Mouse (Mus musculus) CH12.LX (cell line): Measurements from ENCODE around the gene Krt75. TPM values are rescaled to one million over a fixed set of nuclear protein-coding genes. Genes with fewer than 3 reads are reported as not detected.

Experiments
- DNase-seq: peaks from one replicate; pipeline ENCODE4 v3.0.0-alpha.2; 2013; ENCODE audit errors: extremely low read depth
- H3K27ac ChIP-seq: 2 replicates; pipeline ENCODE4 v1.5.1; 2012; ENCODE audit warnings: low read depth, mild to moderate bottlenecking, control low read depth, moderate library complexity; ENCODE audit not compliant: insufficient read depth
- H3K27me3 ChIP-seq: replicated peaks from 2 replicates; pipeline ENCODE3; 2012; ENCODE audit warnings: inconsistent platforms
- H3K36me3 ChIP-seq, 2 experiments: replicated peaks in 1 of 2; 2 replicates each; pipeline versions ENCODE3 to v1.6.1; 2012; ENCODE audit warnings: inconsistent platforms in 1 of 2, low read length in 1 of 2, mild to moderate bottlenecking in 1 of 2, mixed read lengths in 1 of 2, moderate library complexity in 1 of 2; ENCODE audit not compliant: control insufficient read depth in 1 of 2, insufficient read depth in 1 of 2
- H3K4me1 ChIP-seq, 2 experiments: 2 replicates each; pipeline ENCODE4 v1.6.1; 2012; ENCODE audit warnings: inconsistent platforms in 1 of 2, moderate library complexity in 1 of 2; ENCODE audit not compliant: insufficient read depth in 2 of 2, control insufficient read depth in 1 of 2
- H3K4me2 ChIP-seq: 2 replicates; pipeline ENCODE4 v1.6.1; 2012; ENCODE audit warnings: low read depth, mild to moderate bottlenecking, control low read depth; ENCODE audit not compliant: poor library complexity, insufficient read depth, severe bottlenecking
- H3K4me3 ChIP-seq, 3 experiments: fragments of 150-350 bp in 1 of 3; sonication (generic) in 1 of 3; replicated peaks in 1 of 3; 2 replicates each; pipeline versions ENCODE3 to v1.5.1; 2011 to 2012; ENCODE audit warnings: low read depth in 2 of 3, low read length in 2 of 3, mild to moderate bottlenecking in 2 of 3, moderate library complexity in 2 of 3, control low read depth in 1 of 3, improper control_type of control experiment in 1 of 3, inconsistent platforms in 1 of 3, mixed read lengths in 1 of 3; ENCODE audit not compliant: poor library complexity in 1 of 3
- H3K79me2 ChIP-seq: replicated peaks from 2 replicates; pipeline ENCODE4 v1.6.1; 2012; ENCODE audit warnings: mild to moderate bottlenecking, moderate library complexity; ENCODE audit not compliant: control insufficient read depth, poor library complexity, insufficient read depth, severe bottlenecking; ENCODE audit errors: extremely low read depth
- H3K9ac ChIP-seq: 2 replicates; pipeline ENCODE4 v1.6.1; 2012; ENCODE audit warnings: low read depth, mild to moderate bottlenecking, control low read depth, moderate library complexity; ENCODE audit not compliant: insufficient read depth
- H3K9me3 ChIP-seq: replicated peaks from 2 replicates; pipeline ENCODE3; 2012; ENCODE audit warnings: low read length, inconsistent platforms, mixed read lengths
- CHD1 ChIP-seq: IDR thresholded peaks from 2 replicates; pipeline ENCODE4 v1.6.1; 2012; ENCODE audit warnings: low read depth, low read length, improper control_type of control experiment, inconsistent platforms
- CTCF ChIP-seq, 2 experiments: IDR thresholded peaks in 1 of 2; conservative IDR thresholded peaks in 1 of 2; 2 replicates each; pipeline ENCODE4 v1.5.1; 2011 to 2012; ENCODE audit warnings: low read depth in 2 of 2, low read length in 2 of 2, improper control_type of control experiment in 1 of 2, inconsistent platforms in 1 of 2, mild to moderate bottlenecking in 1 of 2, moderate library complexity in 1 of 2
- E2F4 ChIP-seq: IDR thresholded peaks from 2 replicates; pipeline ENCODE4 v1.6.1; 2011; ENCODE audit warnings: low read depth, low read length, improper control_type of control experiment; ENCODE audit not compliant: insufficient replicate concordance
- EP300 ChIP-seq: IDR thresholded peaks from 2 replicates; pipeline ENCODE4 v1.6.1; 2011; ENCODE audit warnings: low read length, improper control_type of control experiment
- ETS1 ChIP-seq: conservative IDR thresholded peaks from 2 replicates; pipeline ENCODE4 v1.6.1; 2012; ENCODE audit warnings: low read depth, mild to moderate bottlenecking, inconsistent platforms, low read length, improper control_type of control experiment, moderate library complexity
- HCFC1 ChIP-seq: IDR thresholded peaks from 2 replicates; pipeline ENCODE4 v1.6.1; 2012; ENCODE audit warnings: low read depth, mild to moderate bottlenecking, inconsistent platforms, low read length, improper control_type of control experiment
- JUND ChIP-seq: conservative IDR thresholded peaks from 2 replicates; pipeline ENCODE4 v1.6.1; 2011; ENCODE audit warnings: low read depth, low read length, improper control_type of control experiment
- KAT2A ChIP-seq: IDR thresholded peaks from 2 replicates; pipeline ENCODE4 v1.6.1; 2012; ENCODE audit warnings: low read length, improper control_type of control experiment, inconsistent platforms; ENCODE audit not compliant: insufficient replicate concordance
- MAZ ChIP-seq: IDR thresholded peaks from 2 replicates; pipeline ENCODE4 v1.6.1; 2012; ENCODE audit warnings: low read depth, mild to moderate bottlenecking, inconsistent platforms, low read length, improper control_type of control experiment, moderate library complexity
- MEF2A ChIP-seq: IDR thresholded peaks from 2 replicates; pipeline ENCODE4 v1.6.1; 2014; ENCODE audit warnings: low read depth, mild to moderate bottlenecking, inconsistent platforms, low read length, improper control_type of control experiment, borderline replicate concordance
- MXI1 ChIP-seq: IDR thresholded peaks from 2 replicates; pipeline ENCODE4 v1.6.1; 2011; ENCODE audit warnings: mild to moderate bottlenecking, low read depth, low read length, improper control_type of control experiment
- MYC ChIP-seq: IDR thresholded peaks from 2 replicates; pipeline ENCODE4 v1.6.1; 2011; ENCODE audit warnings: low read depth, mild to moderate bottlenecking, improper control_type of control experiment, low read length
- NELFE ChIP-seq: IDR thresholded peaks from 2 replicates; pipeline ENCODE4 v1.6.1; 2011; ENCODE audit warnings: low read depth, low read length, improper control_type of control experiment
- NRF1 ChIP-seq: IDR thresholded peaks from 2 replicates; pipeline ENCODE4 v1.6.1; 2014; ENCODE audit warnings: low read depth, mild to moderate bottlenecking, inconsistent platforms, low read length, improper control_type of control experiment, moderate library complexity
- PAX5 ChIP-seq: IDR thresholded peaks from 2 replicates; pipeline ENCODE4 v1.6.1; 2012; ENCODE audit warnings: low read length, inconsistent platforms, mixed read lengths
- POLR2A ChIP-seq: IDR thresholded peaks from 2 replicates; pipeline ENCODE4 v1.6.1; 2011; ENCODE audit warnings: low read depth, mild to moderate bottlenecking, improper control_type of control experiment, low read length
- POLR2AphosphoS2 ChIP-seq: IDR thresholded peaks from 2 replicates; pipeline ENCODE4 v1.6.1; 2011; ENCODE audit warnings: low read depth, low read length, improper control_type of control experiment
- RAD21 ChIP-seq: IDR thresholded peaks from 2 replicates; pipeline ENCODE4 v1.6.1; 2011; ENCODE audit warnings: low read depth, mild to moderate bottlenecking, low read length, improper control_type of control experiment, moderate library complexity
- RCOR1 ChIP-seq: conservative IDR thresholded peaks from 2 replicates; pipeline ENCODE4 v1.6.1; 2012; ENCODE audit warnings: low read depth, mild to moderate bottlenecking, inconsistent platforms, low read length, improper control_type of control experiment
- SMC3 ChIP-seq: IDR thresholded peaks from 2 replicates; pipeline ENCODE4 v1.6.1; 2011; ENCODE audit warnings: low read depth, low read length, improper control_type of control experiment
- TCF12 ChIP-seq: IDR thresholded peaks from 2 replicates; pipeline ENCODE4 v1.6.1; 2014; ENCODE audit warnings: low read depth, mild to moderate bottlenecking, inconsistent platforms, low read length, improper control_type of control experiment
- USF1 ChIP-seq: IDR thresholded peaks from 2 replicates; pipeline ENCODE4 v1.6.1; 2014; ENCODE audit warnings: low read depth, mild to moderate bottlenecking, inconsistent platforms, low read length, improper control_type of control experiment
- ZMIZ1 ChIP-seq: IDR thresholded peaks from 2 replicates; pipeline ENCODE4 v1.6.1; 2012; ENCODE audit warnings: low read depth, mild to moderate bottlenecking, inconsistent platforms, low read length, improper control_type of control experiment
- ZNF384 ChIP-seq: IDR thresholded peaks from 2 replicates; pipeline ENCODE4 v1.6.1; 2012; ENCODE audit warnings: low read depth, low read length, improper control_type of control experiment, inconsistent platforms
- dilution Hi-C: fragments of 300-500 bp; cut with MboI; formaldehyde crosslinking; loops from 2 replicates; pipeline ENCODE4 v1.14.3; 2020; ENCODE audit warnings: low sequenced_read_pairs; ENCODE audit not compliant: extremely low pct_unique_long_range_greater_than_20kb, extremely low pct_ligation_motif_present
- in situ Hi-C: fragments of 300-500 bp; cut with MboI; formaldehyde crosslinking; loops from 3 replicates; pipeline ENCODE4 v1.14.3; 2019; ENCODE audit warnings: low sequenced_read_pairs, low pct_ligation_motif_present, low pct_unique_long_range_greater_than_20kb, mixed read lengths
- polyA plus RNA-seq: library from polyadenylated mRNA; unstranded; fragments of >175 nt; gene quantifications from 2 replicates; pipeline ENCODE4 v1.2.1, GENCODE M21; 2012; ENCODE audit warnings: low read depth; ENCODE audit not compliant: insufficient read length
- total RNA-seq, 2 experiments: library from RNA; depleted of rRNA; stranded (reverse); fragments of 300-350 nt in 1 of 2; fragments of >200 nt in 1 of 2; gene quantifications; 2 replicates each; pipeline ENCODE4 v1.2.3; 2012 to 2014

Gene Krt75
- total and polyA plus RNA-seq, 3 experiments = not detected

DNA sequence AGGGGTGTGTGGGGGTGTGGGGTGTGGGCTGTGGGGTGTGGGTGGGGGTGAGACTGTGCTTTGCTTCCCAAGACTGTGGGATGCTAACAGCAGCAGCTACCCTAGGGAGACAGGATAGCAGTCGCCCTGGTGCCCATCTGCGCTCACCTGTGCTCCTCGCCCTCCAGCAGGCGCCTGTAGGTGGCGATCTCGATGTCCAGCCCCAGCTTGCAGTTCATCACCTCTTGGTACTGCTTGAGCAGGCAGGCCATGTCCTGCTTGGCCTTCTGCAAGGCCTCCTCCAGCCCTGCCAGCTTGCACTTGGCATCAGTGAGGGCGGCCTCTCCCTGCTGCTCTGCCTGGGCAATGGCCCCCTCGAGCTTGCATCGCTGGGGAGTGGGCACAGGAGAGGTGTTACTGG lies 31.2 kb downstream of the Krt75 start:
- Histone ChIP-seq H3K4me3 (no peak overlapping the region), H3K27ac (no peak overlapping the region)
- TF ChIP-seq POLR2AphosphoS2 (no peak), SMC3 (peak; percentile 22; the same call in 1 of the 2 replicates), CTCF (conservative IDR thresholded peaks at IDR 0.05 in 1 of 2, IDR thresholded peaks at IDR 0.05 in 1 of 2; ENCODE audit: low read depth in 2 of 2, low read length in 2 of 2) (peak in 1 of 2 experiments; percentile 50; a peak in 2 of 4 replicates)
- TF ChIP-seq, all 38 proteins: peak for 2
- Histone ChIP-seq H3K9ac (no peak overlapping the region), H3K79me2 (no peaks in the 10 kb centered on the region), H3K4me1 (no peaks in the 10 kb centered on the region), H3K36me3 (no peaks in the 10 kb centered on the region), H3K4me2 (no peak overlapping the region), H3K9me3 (no peaks in the 10 kb centered on the region), H3K27me3 (peaks cover 92% of the 10 kb centered on the region)
- in situ Hi-C loops (no loop called here), dilution Hi-C loops (no loop called here)
- DNase-seq = peak; percentile 6

DNA sequence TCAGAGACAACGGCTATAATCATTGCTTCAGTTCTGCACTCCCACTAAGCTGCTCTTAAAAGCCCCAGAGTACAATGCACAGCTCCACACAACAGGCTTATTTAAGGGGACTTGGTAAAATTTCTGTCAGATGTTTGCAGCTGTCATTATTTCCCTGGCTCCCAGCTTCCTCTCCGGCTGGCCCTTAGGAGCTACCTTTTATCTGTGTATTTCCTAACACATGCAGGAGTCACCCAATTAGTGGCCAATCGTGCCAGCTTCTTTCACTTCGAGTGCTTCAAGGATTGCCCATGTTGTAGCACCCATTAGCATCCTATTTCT lies 35.2 kb downstream of the Krt75 start:
- H3K27me3 ChIP-seq = peaks cover 89% of the 10 kb centered on the region

DNA sequence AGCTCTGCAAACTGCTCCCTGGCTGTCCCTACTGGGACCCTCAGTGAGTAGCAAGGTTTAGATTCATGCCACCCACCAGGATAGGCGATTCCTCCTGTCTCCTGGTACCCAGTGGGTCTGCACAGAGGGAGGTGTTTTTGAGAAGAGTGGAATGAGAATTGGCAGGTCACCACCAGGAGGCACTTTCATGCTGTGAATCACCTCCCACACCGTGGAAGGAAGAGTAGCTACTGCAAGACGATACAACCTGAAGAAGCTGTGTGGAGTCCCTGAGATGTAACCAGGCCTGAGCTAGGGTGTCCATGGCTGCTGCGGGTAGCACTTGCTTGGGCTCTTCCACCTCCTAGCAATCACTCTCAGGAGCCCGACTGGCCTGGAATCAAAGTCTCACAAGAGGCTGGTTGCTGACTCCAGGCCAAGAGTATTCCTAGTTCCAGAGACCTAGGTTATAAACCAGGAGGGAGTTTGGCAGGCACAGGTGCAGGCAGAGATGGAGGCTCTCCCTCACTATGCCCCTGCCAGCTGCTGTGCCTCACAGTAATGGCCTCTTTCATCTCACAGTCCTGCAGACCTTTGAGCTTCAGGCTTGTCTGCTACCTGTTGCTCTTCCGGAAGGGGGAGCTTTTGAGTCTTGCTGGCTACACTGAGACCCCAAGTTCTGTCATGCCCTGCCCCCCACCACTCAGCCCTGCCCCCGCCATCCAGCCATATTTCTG lies 35.7 kb downstream of the Krt75 start:
- Histone ChIP-seq H3K4me2 (no peak overlapping the region), H3K79me2 (no peaks in the 10 kb centered on the region), H3K36me3 (no peaks in the 10 kb centered on the region), H3K4me1 (no peaks in the 10 kb centered on the region), H3K27ac (no peak overlapping the region), H3K4me3 (no peak overlapping the region), H3K9ac (no peak overlapping the region), H3K27me3 (peaks cover 89% of the 10 kb centered on the region)
- DNase-seq = peak; percentile 5
- dilution Hi-C loops = no loop called here
- in situ Hi-C loops = no loop called here
- no peak for TF ChIP-seq MEF2A
- no peak for TF ChIP-seq RCOR1
- TF ChIP-seq HCFC1 = no peak
- TF ChIP-seq CTCF (conservative IDR thresholded peaks at IDR 0.05 in 1 of 2, IDR thresholded peaks at IDR 0.05 in 1 of 2; ENCODE audit: low read depth in 2 of 2, low read length in 2 of 2) = peak in 1 of 2 experiments; percentile 48; a peak in 2 of 4 replicates
- TF ChIP-seq ZMIZ1 = no peak
- TF ChIP-seq EP300 = no peak
- TF ChIP-seq USF1 = no peak
- TF ChIP-seq MAZ = no peak
- no peak for TF ChIP-seq ZNF384
- no peak for TF ChIP-seq PAX5
- TF ChIP-seq KAT2A = no peak
- TF ChIP-seq NELFE = no peak
- peak; percentile 30 for TF ChIP-seq SMC3
- TF ChIP-seq JUND = no peak
- TF ChIP-seq E2F4 = no peak
- no peak for TF ChIP-seq CHD1
- TF ChIP-seq ETS1 = no peak
- no peak for TF ChIP-seq MXI1
- peak; percentile 42 for TF ChIP-seq RAD21
- TF ChIP-seq MYC = no peak
- TF ChIP-seq TCF12 = no peak
- no peak for TF ChIP-seq NRF1
- TF ChIP-seq, all 38 proteins: peak for 3
- no peaks in the 10 kb centered on the region for H3K9me3 ChIP-seq

More for the DNA sequence above, 35.2 kb downstream of the Krt75 start:
- DNase-seq = no peak
- Histone ChIP-seq H3K9ac (no peak overlapping the region), H3K9me3 (no peaks in the 10 kb centered on the region), H3K36me3 (no peaks in the 10 kb centered on the region), H3K4me1 (no peaks in the 10 kb centered on the region), H3K4me3 (no peak overlapping the region), H3K79me2 (no peaks in the 10 kb centered on the region), H3K4me2 (no peak overlapping the region), H3K27ac (no peak overlapping the region)
- dilution Hi-C loops (no loop called here), in situ Hi-C loops (no loop called here)
- TF ChIP-seq EP300 (no peak), POLR2A (no peak), NELFE (no peak)
